ENCODE assay signal across 22 mouse cellular contexts in genomic region chr10:92653266-92653665, GRCm38 (mm10).
"Had no signal": no experiment of that assay in that cellular context is flagged by ENCODE, and none has a peak within 500 bp of the region (broad histone marks: within the 10 kb centered on the region; RNA-seq: fewer than 3 reads in every experiment).

No protein-coding gene starts in this region.

- H3K9me3 ChIP-seq: limb, embryonic 10.5 days; limb, embryonic 13.5 days; liver, embryonic 12.5 days; liver, embryonic 15.5 days; lung, embryonic 15.5 days; megakaryocyte, embryonic 14.5 days; midbrain, embryonic 15.5 days; neural tube, embryonic 12.5 days; neural tube, embryonic 15.5 days had no signal

- ATAC-seq: liver, embryonic 12.5 days; midbrain, embryonic 15.5 days had no signal

- DNase-seq: kidney, postnatal 14 days; liver; lung, adult 18-20 months; lung, postnatal 10 days; lung, postnatal 36 days; right cerebral cortex, adult 18-20 months; right cerebral cortex, postnatal 14 days; right cerebral cortex, postnatal 4 days; thymus, adult 2 months; thymus, postnatal 14 days; thymus, postnatal 4 days had no signal

- H3K9ac ChIP-seq: limb, embryonic 13.5 days; liver, embryonic 12.5 days; liver, embryonic 15.5 days; lung, embryonic 15.5 days; midbrain, embryonic 15.5 days; neural tube, embryonic 12.5 days; neural tube, embryonic 15.5 days had no signal

- H3K36me3 ChIP-seq: limb, embryonic 10.5 days; limb, embryonic 13.5 days; liver, embryonic 12.5 days; liver, embryonic 15.5 days; lung, embryonic 15.5 days; midbrain, embryonic 15.5 days; neural tube, embryonic 12.5 days; neural tube, embryonic 15.5 days had no signal

- H3K27ac ChIP-seq: limb, embryonic 10.5 days; limb, embryonic 13.5 days; liver, embryonic 12.5 days; liver, embryonic 15.5 days; lung, embryonic 15.5 days; neural tube, embryonic 12.5 days; stomach, postnatal 0 days had no signal

- H3K27me3 ChIP-seq: liver, embryonic 12.5 days; liver, embryonic 15.5 days; lung, embryonic 15.5 days; neural tube, embryonic 12.5 days; neural tube, embryonic 15.5 days had no signal

- H3K4me1 ChIP-seq: limb, embryonic 10.5 days; liver, embryonic 12.5 days; liver, embryonic 15.5 days; lung, embryonic 15.5 days; neural tube, embryonic 12.5 days had no signal

- H3K4me2 ChIP-seq: limb, embryonic 13.5 days; liver, embryonic 12.5 days; liver, embryonic 15.5 days; lung, embryonic 15.5 days; midbrain, embryonic 11.5 days; midbrain, embryonic 15.5 days; neural tube, embryonic 12.5 days; neural tube, embryonic 15.5 days had no signal

- H3K4me3 ChIP-seq: limb, embryonic 10.5 days; limb, embryonic 13.5 days; liver, embryonic 12.5 days; liver, embryonic 15.5 days; lung, embryonic 15.5 days; megakaryocyte, embryonic 14.5 days; midbrain, embryonic 15.5 days; neural tube, embryonic 12.5 days; neural tube, embryonic 15.5 days had no signal
